Mouse (Mus musculus): Measurements from ENCODE around the gene Cpeb4. TPM values are rescaled to one million over a fixed set of nuclear protein-coding genes. Genes with fewer than 3 reads are reported as not detected.
A peak's percentile ranks its signal among the peaks of the same experiment; 100 is the strongest.
"Not testable (repeated sequence)": the region's sequence is repeated elsewhere in the genome, so short reads cannot be mapped to it uniquely, and the experiment has no call there.

The Cpeb4 gene
- polyA plus RNA-seq, 1 experiment from 2014 or later: 17.0 TPM

DNA sequence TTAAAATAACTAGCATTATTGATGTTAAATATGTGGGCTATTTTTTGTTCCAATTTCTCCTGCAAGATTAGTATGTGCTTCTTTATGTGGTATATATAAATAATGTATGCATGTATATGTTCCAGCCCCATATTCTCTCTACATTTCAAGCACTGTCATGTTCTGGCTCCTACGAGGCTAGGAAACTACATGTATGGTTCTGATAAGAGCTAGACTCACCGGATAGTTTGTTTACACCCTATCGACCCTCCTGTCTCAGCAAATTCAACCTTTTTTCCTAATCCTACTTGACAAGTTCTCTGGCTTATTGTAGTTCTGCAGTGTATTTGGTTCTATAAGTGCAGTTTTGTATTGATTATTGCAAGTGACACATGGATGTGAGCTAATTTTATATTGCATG is 36.7 kb upstream of the Cpeb4 start:
- H3K4me1 ChIP-seq: peaks cover 29% of the 10 kb centered on the region
- no peak overlapping the region for H3K27ac ChIP-seq (replicated peaks)
- WGBS: 94% methylated on average over 3 of the region's 3 CpGs
- no peak for ATAC-seq (ENCODE audit: low FRiP score)
- no peak overlapping the region for H3K9ac ChIP-seq (replicated peaks)
- H3K9me3 ChIP-seq (replicated peaks): no peaks in the 10 kb centered on the region
- H3K36me3 ChIP-seq: no peaks in the 10 kb centered on the region
- H3K4me3 ChIP-seq (replicated peaks): no peak overlapping the region
- no peak overlapping the region for H3K4me2 ChIP-seq
- no peaks in the 10 kb centered on the region for H3K27me3 ChIP-seq (replicated peaks)

- H3K9me3 ChIP-seq (replicated peaks): no peaks in the 10 kb centered on the region
- peaks cover 16% of the 10 kb centered on the region for H3K4me1 ChIP-seq
- 91% methylated on average over 3 of the region's 3 CpGs for WGBS
- H3K27me3 ChIP-seq (replicated peaks): no peaks in the 10 kb centered on the region
- no peak overlapping the region for H3K4me3 ChIP-seq (replicated peaks)
- no peak overlapping the region for H3K9ac ChIP-seq (replicated peaks)
- no peak overlapping the region for H3K27ac ChIP-seq (replicated peaks)
- H3K36me3 ChIP-seq: no peaks in the 10 kb centered on the region
- H3K4me2 ChIP-seq: no peak overlapping the region
- no peak for ATAC-seq (ENCODE audit: low FRiP score)
Observed at GRCm38 (mm10) chr11:31837243-31837642, 34.8 kb upstream of the Cpeb4 start.

GRCm38 (mm10) chr11:31837753-31838152 is 34.3 kb upstream of the Cpeb4 start:
- no peaks in the 10 kb centered on the region for H3K9me3 ChIP-seq (replicated peaks)
- no peak overlapping the region for H3K9ac ChIP-seq (replicated peaks)
- no peaks in the 10 kb centered on the region for H3K36me3 ChIP-seq
- no peak for ATAC-seq (ENCODE audit: low FRiP score)
- no peak overlapping the region for H3K27ac ChIP-seq (replicated peaks)
- no peak overlapping the region for H3K4me2 ChIP-seq
- WGBS: 94% methylated on average over 4 of the region's 4 CpGs
- H3K4me1 ChIP-seq: peaks cover 16% of the 10 kb centered on the region
- H3K4me3 ChIP-seq (replicated peaks): no peak overlapping the region
- H3K27me3 ChIP-seq (replicated peaks): no peaks in the 10 kb centered on the region

- peak overlapping the region; percentile 9; the same call in 1 of the 2 replicates for H3K4me2 ChIP-seq
- peak; percentile 82 for ATAC-seq (ENCODE audit: low FRiP score)
- H3K4me1 ChIP-seq: peaks cover 16% of the 10 kb centered on the region
Observed at GRCm38 (mm10) chr11:31838442-31839083, 33.4 kb upstream of the Cpeb4 start.

GRCm38 (mm10) chr11:31839084-31839460 is 32.9 kb upstream of the Cpeb4 start:
- H3K4me3 ChIP-seq (replicated peaks): no peak overlapping the region
- no peak overlapping the region for H3K9ac ChIP-seq (replicated peaks)
- WGBS: 14% methylated on average over 6 of the region's 6 CpGs
- H3K36me3 ChIP-seq: no peaks in the 10 kb centered on the region
- 0 out of 2 replicates have a peak, but pooled peaks have one; percentile 15 for ATAC-seq (ENCODE audit: low FRiP score)
- H3K9me3 ChIP-seq (replicated peaks): no peaks in the 10 kb centered on the region
- H3K27ac ChIP-seq (replicated peaks): peak overlapping the region; percentile 60
- H3K4me1 ChIP-seq: peaks cover 16% of the 10 kb centered on the region
- H3K27me3 ChIP-seq (replicated peaks): no peaks in the 10 kb centered on the region
- 0 out of 2 replicates have a peak overlapping the region, but pooled peaks have one; percentile 9 for H3K4me2 ChIP-seq

More at GRCm38 (mm10) chr11:31838442-31839083, 33.4 kb upstream of the Cpeb4 start:
- WGBS: 30% methylated on average over 7 of the region's 7 CpGs
- Histone ChIP-seq H3K36me3 (no peaks in the 10 kb centered on the region), H3K27ac (replicated peaks) (peak overlapping the region; percentile 60), H3K27me3 (replicated peaks) (no peaks in the 10 kb centered on the region), H3K4me3 (replicated peaks) (no peak overlapping the region), H3K9me3 (replicated peaks) (no peaks in the 10 kb centered on the region), H3K9ac (replicated peaks) (no peak overlapping the region)

DNA sequence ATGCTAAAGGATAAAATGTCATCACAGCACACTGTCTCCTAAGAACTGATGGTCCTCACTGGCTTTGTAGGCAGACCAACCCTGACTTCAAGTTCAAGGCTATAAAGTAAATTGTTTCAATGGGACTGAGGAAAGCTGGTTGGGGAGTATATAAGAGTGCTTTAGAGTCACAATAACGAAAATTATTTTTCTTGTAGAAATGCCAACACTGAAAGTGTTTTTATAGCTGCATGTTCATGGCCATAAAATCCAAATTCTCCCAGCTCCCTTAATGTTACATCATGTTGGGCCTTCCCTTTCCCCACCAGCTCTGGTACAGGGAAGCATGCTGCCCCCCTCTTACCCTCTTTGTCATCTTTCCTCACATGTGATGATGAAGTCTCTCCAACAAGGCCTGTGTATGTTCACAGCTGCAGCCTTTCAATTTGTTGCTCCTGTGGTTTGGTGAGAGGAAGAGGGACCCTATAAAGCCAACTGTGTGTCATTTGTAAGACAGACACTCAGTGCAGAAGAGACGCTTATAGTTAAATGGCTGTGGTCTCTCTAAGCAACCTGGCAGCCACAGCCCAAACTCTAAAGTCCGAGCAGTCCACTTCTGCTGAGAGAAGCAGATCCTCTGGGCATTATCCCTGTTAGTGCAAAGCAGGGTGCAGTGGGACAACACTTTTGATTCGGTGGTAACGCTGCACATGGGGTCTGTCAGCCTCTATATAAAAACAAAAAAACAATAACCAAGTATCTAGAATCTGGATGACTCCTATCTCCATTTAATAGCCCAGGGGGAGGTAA is 29.6 kb upstream of the Cpeb4 start:
- Histone ChIP-seq H3K9me3 (replicated peaks) (no peaks in the 10 kb centered on the region), H3K4me2 (no peak overlapping the region), H3K27ac (replicated peaks) (0 out of 2 replicates have a peak overlapping the region, but pooled peaks have one; percentile 14), H3K4me1 (peaks cover 24% of the 10 kb centered on the region), H3K27me3 (replicated peaks) (no peaks in the 10 kb centered on the region), H3K36me3 (no peaks in the 10 kb centered on the region), H3K4me3 (replicated peaks) (no peak overlapping the region), H3K9ac (replicated peaks) (no peak overlapping the region)
- no peak for ATAC-seq (ENCODE audit: low FRiP score)
- 65% methylated on average over 5 of the region's 5 CpGs for WGBS

DNA sequence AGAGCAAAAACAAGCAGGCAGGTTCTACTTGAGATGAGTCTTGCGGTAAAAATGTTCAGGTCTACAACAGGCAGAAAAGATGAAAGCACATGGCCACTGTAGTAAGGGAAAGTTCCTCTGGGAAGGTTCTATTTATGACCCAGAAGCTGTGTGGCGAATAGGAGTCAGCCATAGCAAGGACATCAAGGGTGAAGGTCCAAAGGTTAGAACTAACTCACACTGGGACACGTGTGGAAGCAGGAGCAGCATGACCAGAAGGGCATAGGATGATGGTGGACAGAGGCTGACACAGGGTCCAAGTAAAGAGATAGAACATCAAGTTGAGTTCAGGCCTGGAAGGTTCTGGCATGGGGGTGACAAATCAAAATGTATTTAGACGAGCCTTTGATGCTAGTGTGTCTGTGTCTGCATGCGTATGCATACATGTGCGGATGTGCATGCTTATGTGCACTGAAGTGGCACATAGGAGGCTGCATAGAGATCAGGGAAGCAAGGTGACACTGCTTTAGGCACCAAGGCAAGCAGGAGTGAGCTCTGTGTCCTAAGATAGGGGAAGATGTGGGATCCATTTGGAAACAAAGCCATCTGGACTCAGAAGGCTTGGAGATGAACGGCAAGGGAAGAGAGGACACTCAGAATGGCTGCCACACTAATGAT is 28.7 kb upstream of the Cpeb4 start:
- H3K36me3 ChIP-seq: no peaks in the 10 kb centered on the region
- peaks cover 24% of the 10 kb centered on the region for H3K4me1 ChIP-seq
- H3K4me3 ChIP-seq (replicated peaks): no peak overlapping the region
- no peak overlapping the region for H3K27ac ChIP-seq (replicated peaks)
- H3K27me3 ChIP-seq (replicated peaks): no peaks in the 10 kb centered on the region
- no peaks in the 10 kb centered on the region for H3K9me3 ChIP-seq (replicated peaks)
- H3K9ac ChIP-seq (replicated peaks): no peak overlapping the region
- no peak overlapping the region for H3K4me2 ChIP-seq
- 87% methylated on average over 7 of the region's 7 CpGs for WGBS
- no peak for ATAC-seq (ENCODE audit: low FRiP score)

GRCm38 (mm10) chr11:31843834-31844188 is 28.2 kb upstream of the Cpeb4 start:
- H3K27me3 ChIP-seq (replicated peaks): no peaks in the 10 kb centered on the region
- H3K36me3 ChIP-seq: no peaks in the 10 kb centered on the region
- no peak overlapping the region for H3K9ac ChIP-seq (replicated peaks)
- H3K9me3 ChIP-seq (replicated peaks): no peaks in the 10 kb centered on the region
- H3K4me1 ChIP-seq: peaks cover 19% of the 10 kb centered on the region
- H3K4me3 ChIP-seq (replicated peaks): no peak overlapping the region
- ATAC-seq (ENCODE audit: low FRiP score): no peak
- WGBS: 81% methylated on average over 5 of the region's 5 CpGs
- H3K4me2 ChIP-seq: no peak overlapping the region
- H3K27ac ChIP-seq (replicated peaks): no peak overlapping the region

DNA sequence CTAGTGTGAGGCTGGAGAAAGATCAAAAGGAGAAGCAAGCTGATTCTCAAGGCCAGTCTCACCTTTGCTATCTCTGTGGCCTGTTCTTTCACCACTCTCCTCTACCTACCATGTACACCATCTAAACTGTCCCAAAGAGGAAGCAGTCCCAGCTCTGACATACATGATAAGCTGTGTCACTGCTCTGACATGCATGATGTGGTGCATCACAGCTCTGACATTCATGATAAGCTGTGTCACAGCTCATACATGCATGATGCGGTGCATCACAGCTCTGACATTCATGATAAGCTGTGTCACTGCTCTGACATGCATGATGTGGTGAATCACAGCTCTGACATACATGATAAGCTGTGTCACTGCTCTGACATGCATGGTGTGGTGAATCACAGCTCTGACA is 26.9 kb upstream of the Cpeb4 start:
- not testable (repeated sequence) for H3K27ac ChIP-seq (replicated peaks); H3K4me2 ChIP-seq; ATAC-seq (ENCODE audit: low FRiP score); H3K36me3 ChIP-seq; H3K9me3 ChIP-seq (replicated peaks); H3K4me3 ChIP-seq (replicated peaks); H3K9ac ChIP-seq (replicated peaks); H3K27me3 ChIP-seq (replicated peaks)
- WGBS: 91% methylated on average over 1 of the region's 1 CpGs
- peaks cover 13% of the 10 kb centered on the region for H3K4me1 ChIP-seq

DNA sequence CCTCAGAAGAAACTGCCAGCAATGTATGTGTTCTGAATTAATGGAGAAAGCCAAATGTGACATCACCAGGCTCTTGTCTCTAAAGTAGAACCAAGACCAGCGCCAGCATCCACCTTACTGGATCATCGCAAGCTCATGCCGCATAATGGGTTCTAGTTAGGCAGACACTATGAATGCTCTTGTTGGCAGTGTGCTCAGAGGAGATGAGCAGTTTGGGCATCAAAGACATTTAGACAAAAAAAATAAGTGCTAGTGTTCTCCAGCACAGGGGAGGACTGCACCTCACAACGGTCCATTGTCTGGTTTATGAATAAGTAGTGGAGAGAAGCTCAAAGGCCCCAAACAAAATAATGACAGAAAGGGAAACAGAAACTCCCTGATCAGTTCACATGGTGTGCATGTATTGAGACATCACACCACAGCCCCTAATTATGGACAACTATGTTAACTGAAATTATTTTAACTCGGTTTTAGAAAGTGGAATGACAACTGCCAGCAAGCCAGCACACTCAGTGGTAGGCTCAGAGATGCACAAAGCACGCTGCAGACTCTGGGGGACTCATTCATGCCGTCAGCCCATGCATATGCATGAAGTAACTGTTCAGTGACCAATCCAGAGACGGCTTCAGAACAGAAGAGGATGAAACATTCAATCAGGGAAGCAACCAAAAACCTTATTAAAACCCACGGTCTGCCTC is 25.1 kb upstream of the Cpeb4 start:
- no peak overlapping the region; the same call in 1 of the 2 replicates for H3K4me2 ChIP-seq
- peak overlapping the region; percentile 58 for H3K27ac ChIP-seq (replicated peaks)
- no peaks in the 10 kb centered on the region for H3K27me3 ChIP-seq (replicated peaks)
- peaks cover 18% of the 10 kb centered on the region for H3K4me1 ChIP-seq
- no peak overlapping the region for H3K9ac ChIP-seq (replicated peaks)
- peak; percentile 86 for ATAC-seq (ENCODE audit: low FRiP score)
- WGBS: 26% methylated on average over 9 of the region's 9 CpGs
- no peak overlapping the region for H3K4me3 ChIP-seq (replicated peaks)
- H3K36me3 ChIP-seq: no peaks in the 10 kb centered on the region
- H3K9me3 ChIP-seq (replicated peaks): no peaks in the 10 kb centered on the region

DNA sequence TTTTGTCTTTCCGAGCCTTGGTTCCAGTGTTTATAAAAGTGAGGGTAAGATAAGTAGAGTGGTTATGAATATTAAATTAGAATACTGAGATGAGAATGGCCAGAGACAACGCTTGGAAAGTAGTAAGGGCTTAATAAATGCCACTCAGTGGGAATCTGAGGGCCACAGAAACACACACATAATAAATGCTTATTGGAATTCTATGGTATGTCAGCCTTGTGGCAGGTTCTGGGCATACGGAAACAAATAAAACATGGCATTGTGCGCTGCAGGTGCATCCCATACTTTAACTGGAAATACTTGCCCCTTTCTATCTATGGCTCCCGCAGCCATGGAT is 24.6 kb upstream of the Cpeb4 start:
- Histone ChIP-seq H3K36me3 (no peaks in the 10 kb centered on the region), H3K27ac (replicated peaks) (peak overlapping the region; percentile 58), H3K4me1 (peaks cover 18% of the 10 kb centered on the region), H3K4me3 (replicated peaks) (no peak overlapping the region), H3K9me3 (replicated peaks) (no peaks in the 10 kb centered on the region), H3K4me2 (no peak overlapping the region; the same call in 1 of the 2 replicates), H3K27me3 (replicated peaks) (no peaks in the 10 kb centered on the region), H3K9ac (replicated peaks) (no peak overlapping the region)
- ATAC-seq (ENCODE audit: low FRiP score): 0 out of 2 replicates have a peak, but pooled peaks have one; percentile 5
- 51% methylated on average over 5 of the region's 5 CpGs for WGBS
